Mouse (Mus musculus) heart, adult 2 months (tissue): ENCODE measurements around the gene Fyb. TPM values are rescaled to one million over a fixed set of nuclear protein-coding genes. Genes with fewer than 3 reads are reported as not detected.

Experiments used
- DNase-seq, 2 experiments: peaks; one replicate each; pipeline ENCODE4 v3.0.0; 2021
- H3K27ac ChIP-seq: fragments of 200-600 bp; 2 replicates; pipeline ENCODE4 v1.8.1; 2022
- H3K27me3 ChIP-seq: fragments of 200-500 bp; 2 replicates; pipeline ENCODE4 v1.6.1; 2012; ENCODE audit warnings: mild to moderate bottlenecking, low read length, inconsistent platforms, mixed read lengths; ENCODE audit not compliant: control insufficient read depth, insufficient read depth
- H3K36me3 ChIP-seq: fragments of 200-500 bp; 2 replicates; pipeline ENCODE4 v1.6.1; 2012; ENCODE audit warnings: low read length, inconsistent platforms; ENCODE audit not compliant: control insufficient read depth, insufficient read depth
- H3K4me1 ChIP-seq: fragments of 200-500 bp; 2 replicates; pipeline ENCODE4 v1.6.1; 2011; ENCODE audit warnings: low read length; ENCODE audit not compliant: control insufficient read depth, insufficient read depth
- H3K4me3 ChIP-seq: fragments of 200-600 bp; 2 replicates; pipeline ENCODE4 v1.8.1; 2022
- H3K79me2 ChIP-seq: fragments of 200-500 bp; replicated peaks from 2 replicates; pipeline ENCODE4 v1.6.1; 2012; ENCODE audit warnings: mild to moderate bottlenecking, inconsistent platforms, low read length, moderate library complexity, mixed read lengths; ENCODE audit not compliant: control insufficient read depth, insufficient read depth
- H3K9ac ChIP-seq: fragments of 200-500 bp; 2 replicates; pipeline ENCODE4 v1.6.1; 2012; ENCODE audit warnings: low read depth, mild to moderate bottlenecking, control low read depth, inconsistent platforms, low read length, mixed read lengths
- CTCF ChIP-seq: fragments of 200-600 bp; IDR thresholded peaks from 2 replicates; pipeline ENCODE4 v1.8.1; 2022; ENCODE audit warnings: antibody characterized with exemption, mild to moderate bottlenecking, moderate library complexity
- EP300 ChIP-seq: fragments of 200-500 bp; IDR thresholded peaks from 2 replicates; pipeline ENCODE4 v1.6.1; 2011; ENCODE audit warnings: low read depth, low read length, control low read depth; ENCODE audit not compliant: insufficient read depth
- POLR2A ChIP-seq: fragments of 200-500 bp; IDR thresholded peaks from 2 replicates; pipeline ENCODE4 v1.6.1; 2011; ENCODE audit warnings: mild to moderate bottlenecking, low read depth, low read length, control low read depth; ENCODE audit not compliant: insufficient read depth
- WGBS: fragments of 180-500 bp; shearing (Covaris S2); methylation state at CpG from one replicate; pipeline ENCODE4 v1.1.7; 2018; 5-methylcytosine and 5-hydroxymethylcytosine counted together
- intact Hi-C: fragments of 180-260 bp; cut with DNase I; formaldehyde crosslinking; loops from one replicate; pipeline ENCODE4 v1.15.1; 2025
- long read RNA-seq: library from polyadenylated mRNA; stranded (forward); transcript quantifications from one replicate; pipeline ENCODE4 v2.0.0, GENCODE M21; 2021
- polyA plus RNA-seq: library from polyadenylated mRNA; depleted of rRNA; stranded (reverse); fragments of >200 nt; gene quantifications from 2 replicates; pipeline ENCODE4 v1.2.3, GENCODE M21; 2012; rRNA removed
- total RNA-seq, 2 experiments: library from RNA; stranded (reverse); gene quantifications; 2 replicates each; pipeline ENCODE4 v1.2.3; 2021

The Fyb gene
- total RNA-seq (10 to 100 TPM; 25.2 to 45.7 TPM), polyA plus RNA-seq (2.2 and 4.1 TPM in 2 replicates)
- long read RNA-seq = 0 reads

GRCm38 (mm10) chr15:6522653-6523167 is at the start of gene Fyb:
Fyb (plus strand) TSS chr15:6522853.
- H3K4me1 ChIP-seq = no peaks in the 10 kb centered on the region
- peak; percentile 29 to 30 for DNase-seq
- no peak within 1 kb of the TSS for H3K27ac ChIP-seq
- H3K27me3 ChIP-seq = no peaks in the 10 kb centered on the region
- H3K36me3 ChIP-seq = no peaks in the 10 kb centered on the region
- H3K79me2 ChIP-seq = no peaks in the 10 kb centered on the region
- intact Hi-C loops = no loop called here
- H3K4me3 ChIP-seq = no peak within 1 kb of the TSS
- no peak within 1 kb of the TSS for H3K9ac ChIP-seq
- WGBS = 68% methylated on average over 8 of the region's 8 CpGs
- TF ChIP-seq POLR2A = no peak
- TF ChIP-seq CTCF = no peak
- TF ChIP-seq EP300 = no peak

- no peaks in the 10 kb centered on the region for H3K4me1 ChIP-seq
- H3K4me3 ChIP-seq = no peak overlapping the region
- H3K27me3 ChIP-seq = no peaks in the 10 kb centered on the region
- intact Hi-C loops = no loop called here
- DNase-seq = no peak
- no peak overlapping the region for H3K27ac ChIP-seq
- no peaks in the 10 kb centered on the region for H3K79me2 ChIP-seq
- H3K36me3 ChIP-seq = no peaks in the 10 kb centered on the region
- 66% methylated on average over 3 of the region's 3 CpGs for WGBS
- TF ChIP-seq CTCF = no peak
- no peak for TF ChIP-seq EP300
- no peak for TF ChIP-seq POLR2A
- H3K9ac ChIP-seq = no peak overlapping the region
Observed at GRCm38 (mm10) chr15:6483561-6483960, 39.1 kb upstream of the Fyb start.

DNA sequence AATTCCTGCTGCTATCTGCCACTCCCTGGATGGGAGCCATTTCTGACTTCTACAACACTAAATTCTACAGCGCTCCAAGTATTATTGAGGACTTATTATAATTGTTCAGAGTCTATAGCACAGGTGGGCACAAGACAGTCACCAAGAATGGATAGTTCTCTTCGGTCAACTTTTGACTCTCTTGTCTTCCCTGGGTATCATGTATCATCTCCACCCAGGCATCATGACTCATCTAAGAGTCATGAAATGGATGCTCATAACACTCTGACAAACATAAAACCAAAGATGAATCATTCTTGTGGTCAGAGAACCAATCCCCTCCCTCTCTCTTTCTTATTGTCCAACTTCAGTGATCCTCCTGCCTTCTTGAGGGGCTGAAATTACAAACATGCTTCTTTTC is 30.3 kb upstream of the Fyb start:
- no peaks in the 10 kb centered on the region for H3K4me1 ChIP-seq
- H3K36me3 ChIP-seq = no peaks in the 10 kb centered on the region
- H3K79me2 ChIP-seq = no peaks in the 10 kb centered on the region
- WGBS = 90% methylated on average over 2 of the region's 2 CpGs
- H3K27ac ChIP-seq = no peak overlapping the region
- intact Hi-C loops = no loop called here
- no peak overlapping the region for H3K9ac ChIP-seq
- no peak overlapping the region for H3K4me3 ChIP-seq
- no peak for TF ChIP-seq EP300
- TF ChIP-seq CTCF = no peak
- TF ChIP-seq POLR2A = no peak
- no peaks in the 10 kb centered on the region for H3K27me3 ChIP-seq
- DNase-seq = no peak

DNA sequence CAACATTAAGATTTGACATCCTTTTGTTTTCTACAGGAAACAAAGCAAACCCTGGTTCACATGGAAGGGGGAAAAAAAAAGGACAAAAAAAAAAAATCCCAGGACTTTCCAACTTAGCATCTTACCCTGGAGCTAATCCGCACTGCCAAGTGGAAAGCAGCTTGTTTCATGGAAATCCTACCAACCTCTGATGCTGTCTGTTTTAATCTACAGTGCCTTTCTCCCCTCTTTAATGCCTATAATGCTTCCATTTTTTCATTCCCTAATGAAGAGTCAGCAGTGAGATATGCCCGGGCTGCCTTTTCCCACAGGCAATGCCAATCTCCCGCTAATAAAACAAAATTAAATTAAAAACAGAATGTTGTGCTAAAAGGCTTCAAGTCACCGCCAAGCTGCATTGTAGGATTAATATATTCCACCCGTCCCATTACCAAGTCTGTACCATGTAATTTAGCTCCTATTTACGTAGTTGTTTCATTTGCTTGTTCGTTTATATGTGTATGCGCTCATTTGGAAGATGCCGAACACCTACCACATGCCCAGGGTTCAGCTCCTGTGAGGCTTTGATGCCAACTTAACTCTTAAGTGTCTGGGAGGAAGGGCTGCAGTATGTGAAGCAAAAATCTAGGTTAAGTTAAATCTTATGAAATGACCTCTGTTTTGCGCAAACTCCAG is 24.1 kb upstream of the Fyb start:
- no peak overlapping the region for H3K27ac ChIP-seq
- H3K9ac ChIP-seq = no peak overlapping the region
- WGBS = 79% methylated on average over 10 of the region's 10 CpGs
- TF ChIP-seq POLR2A = no peak
- TF ChIP-seq EP300 = no peak
- no peak for TF ChIP-seq CTCF
- no peaks in the 10 kb centered on the region for H3K36me3 ChIP-seq
- no peaks in the 10 kb centered on the region for H3K79me2 ChIP-seq
- H3K27me3 ChIP-seq = no peaks in the 10 kb centered on the region
- DNase-seq = no peak
- no peak overlapping the region for H3K4me3 ChIP-seq
- no peaks in the 10 kb centered on the region; the same call in 1 of the 2 replicates for H3K4me1 ChIP-seq
- intact Hi-C loops = no loop called here

- H3K36me3 ChIP-seq = no peaks in the 10 kb centered on the region
- H3K27ac ChIP-seq = no peak overlapping the region
- H3K9ac ChIP-seq = no peak overlapping the region
- intact Hi-C loops = loop anchor here (1.0 to 10.0 kb wide), 2 partner anchors 71 to 124 kb away; no protein-coding TSS in a partner anchor
- H3K4me3 ChIP-seq = no peak overlapping the region
- TF ChIP-seq CTCF (peak; percentile 51), EP300 (no peak)
- no peaks in the 10 kb centered on the region for H3K79me2 ChIP-seq
- 25% methylated on average over 1 of the region's 1 CpGs for WGBS
- peak in 1 of 2 experiments; percentile 11 for DNase-seq
- no peaks in the 10 kb centered on the region; the same call in 1 of the 2 replicates for H3K4me1 ChIP-seq
- H3K27me3 ChIP-seq = no peaks in the 10 kb centered on the region
Observed at GRCm38 (mm10) chr15:6500787-6501186, 21.9 kb upstream of the Fyb start.

GRCm38 (mm10) chr15:6517525-6517924 is 5.1 kb upstream of the Fyb start:
- no peak for DNase-seq
- Histone ChIP-seq H3K36me3 (no peaks in the 10 kb centered on the region), H3K79me2 (no peaks in the 10 kb centered on the region), H3K27ac (no peak overlapping the region), H3K9ac (no peak overlapping the region), H3K4me3 (no peak overlapping the region), H3K4me1 (no peaks in the 10 kb centered on the region), H3K27me3 (no peaks in the 10 kb centered on the region)
- WGBS = 95% methylated on average over 1 of the region's 1 CpGs
- intact Hi-C loops = no loop called here
- TF ChIP-seq POLR2A = no peak
- no peak for TF ChIP-seq EP300
- no peak for TF ChIP-seq CTCF
